Mouse (Mus musculus): Measurements from ENCODE around the gene Slc35b2. TPM values are rescaled to one million over a fixed set of nuclear protein-coding genes. Genes with fewer than 3 reads are reported as not detected.

Gene Slc35b2
- polyA plus RNA-seq, 1 experiment from 2014 or later: 91.5 TPM

GRCm38 (mm10) chr17:45557998-45558862 is 5.4 kb upstream of the Slc35b2 start:
- Histone ChIP-seq H3K4me2 (ENCODE audit: low read length) (no peak overlapping the region), H3K4me1 (replicated peaks; ENCODE audit: control insufficient read depth, insufficient read depth, low read length) (peaks cover 8% of the 10 kb centered on the region), H3K27me3 (replicated peaks; ENCODE audit: control insufficient read depth, insufficient read depth, low read length) (peaks cover 6% of the 10 kb centered on the region; the same call in 1 of the 2 replicates), H3K27ac (ENCODE audit: low read length) (no peak overlapping the region), H3K9ac (replicated peaks; ENCODE audit: low read depth, low read length) (no peak overlapping the region), H3K36me3 (ENCODE audit: control insufficient read depth, insufficient read depth) (no peaks in the 10 kb centered on the region), H3K4me3 (replicated peaks; ENCODE audit: low read length) (no peak overlapping the region), H3K9me3 (ENCODE audit: control insufficient read depth, low read length) (no peaks in the 10 kb centered on the region)
- ATAC-seq: no peak
- WGBS: 73% methylated on average over 15 of the region's 16 CpGs

- Histone ChIP-seq H3K9ac (replicated peaks; ENCODE audit: low read depth, low read length) (no peak overlapping the region), H3K9me3 (ENCODE audit: control insufficient read depth, low read length) (no peaks in the 10 kb centered on the region), H3K27me3 (replicated peaks; ENCODE audit: control insufficient read depth, insufficient read depth, low read length) (peaks cover 6% of the 10 kb centered on the region; the same call in 1 of the 2 replicates), H3K27ac (ENCODE audit: low read length) (no peak overlapping the region), H3K4me3 (replicated peaks; ENCODE audit: low read length) (no peak overlapping the region), H3K36me3 (ENCODE audit: control insufficient read depth, insufficient read depth) (no peaks in the 10 kb centered on the region), H3K4me1 (replicated peaks; ENCODE audit: control insufficient read depth, insufficient read depth, low read length) (peaks cover 14% of the 10 kb centered on the region), H3K4me2 (ENCODE audit: low read length) (no peak overlapping the region)
- no peak for ATAC-seq
- WGBS: 82% methylated on average over 15 of the region's 15 CpGs
Measured at GRCm38 (mm10) chr17:45559732-45560525, 3.7 kb upstream of the Slc35b2 start.

GRCm38 (mm10) chr17:45563216-45563615 is 458 bp upstream of the Slc35b2 start:
- H3K4me2 ChIP-seq (ENCODE audit: low read length): peak overlapping the region; percentile 60
- H3K27ac ChIP-seq (ENCODE audit: low read length): no peak overlapping the region
- no peaks in the 10 kb centered on the region for H3K27me3 ChIP-seq (replicated peaks; ENCODE audit: control insufficient read depth, insufficient read depth, low read length)
- 83% methylated on average over 12 of the region's 12 CpGs for WGBS
- peaks cover 16% of the 10 kb centered on the region for H3K36me3 ChIP-seq (ENCODE audit: control insufficient read depth, insufficient read depth)
- H3K4me1 ChIP-seq (replicated peaks; ENCODE audit: control insufficient read depth, insufficient read depth, low read length): peaks cover 15% of the 10 kb centered on the region
- no peak overlapping the region for H3K9ac ChIP-seq (replicated peaks; ENCODE audit: low read depth, low read length)
- no peaks in the 10 kb centered on the region for H3K9me3 ChIP-seq (ENCODE audit: control insufficient read depth, low read length)
- ATAC-seq: no peak
- H3K4me3 ChIP-seq (replicated peaks; ENCODE audit: low read length): no peak overlapping the region

- WGBS: 7% methylated on average over 18 of the region's 18 CpGs
- H3K4me3 ChIP-seq (replicated peaks; ENCODE audit: low read length): peak overlapping the region; percentile 77
- ATAC-seq: no peak
- peak overlapping the region; percentile 60 for H3K4me2 ChIP-seq (ENCODE audit: low read length)
- no peaks in the 10 kb centered on the region for H3K27me3 ChIP-seq (replicated peaks; ENCODE audit: control insufficient read depth, insufficient read depth, low read length)
- H3K9me3 ChIP-seq (ENCODE audit: control insufficient read depth, low read length): no peaks in the 10 kb centered on the region
- peaks cover 30% of the 10 kb centered on the region for H3K36me3 ChIP-seq (ENCODE audit: control insufficient read depth, insufficient read depth)
- H3K4me1 ChIP-seq (replicated peaks; ENCODE audit: control insufficient read depth, insufficient read depth, low read length): peaks cover 15% of the 10 kb centered on the region
- peak overlapping the region; percentile 85 for H3K27ac ChIP-seq (ENCODE audit: low read length)
- peak overlapping the region; percentile 93 for H3K9ac ChIP-seq (replicated peaks; ENCODE audit: low read depth, low read length)
Measured at GRCm38 (mm10) chr17:45564531-45565084, 934 bp downstream of the Slc35b2 start.

GRCm38 (mm10) chr17:45565103-45565502 is 1.4 kb downstream of the Slc35b2 start:
- no peaks in the 10 kb centered on the region for H3K9me3 ChIP-seq (ENCODE audit: control insufficient read depth, low read length)
- peaks cover 15% of the 10 kb centered on the region for H3K4me1 ChIP-seq (replicated peaks; ENCODE audit: control insufficient read depth, insufficient read depth, low read length)
- H3K4me2 ChIP-seq (ENCODE audit: low read length): peak overlapping the region; percentile 60
- H3K36me3 ChIP-seq (ENCODE audit: control insufficient read depth, insufficient read depth): peaks cover 35% of the 10 kb centered on the region
- H3K4me3 ChIP-seq (replicated peaks; ENCODE audit: low read length): peak overlapping the region; percentile 77
- peak overlapping the region; percentile 93 for H3K9ac ChIP-seq (replicated peaks; ENCODE audit: low read depth, low read length)
- no peak for ATAC-seq
- H3K27ac ChIP-seq (ENCODE audit: low read length): no peak overlapping the region
- H3K27me3 ChIP-seq (replicated peaks; ENCODE audit: control insufficient read depth, insufficient read depth, low read length): no peaks in the 10 kb centered on the region
- 92% methylated on average over 11 of the region's 11 CpGs for WGBS

- ATAC-seq: no peak
- H3K9me3 ChIP-seq (ENCODE audit: control insufficient read depth, low read length): no peaks in the 10 kb centered on the region
- no peak overlapping the region for H3K4me3 ChIP-seq (replicated peaks; ENCODE audit: low read length)
- 77% methylated on average over 1 of the region's 1 CpGs for WGBS
- no peaks in the 10 kb centered on the region for H3K27me3 ChIP-seq (replicated peaks; ENCODE audit: control insufficient read depth, insufficient read depth, low read length)
- peaks cover 17% of the 10 kb centered on the region for H3K4me1 ChIP-seq (replicated peaks; ENCODE audit: control insufficient read depth, insufficient read depth, low read length)
- H3K4me2 ChIP-seq (ENCODE audit: low read length): no peak overlapping the region
- H3K27ac ChIP-seq (ENCODE audit: low read length): no peak overlapping the region
- H3K9ac ChIP-seq (replicated peaks; ENCODE audit: low read depth, low read length): no peak overlapping the region
- H3K36me3 ChIP-seq (ENCODE audit: control insufficient read depth, insufficient read depth): peaks cover 43% of the 10 kb centered on the region
Measured at GRCm38 (mm10) chr17:45566031-45566359, 2.3 kb downstream of the Slc35b2 start.

GRCm38 (mm10) chr17:45566360-45567161 is 2.9 kb downstream of the Slc35b2 start:
- ATAC-seq: no peak
- Histone ChIP-seq H3K27ac (ENCODE audit: low read length) (no peak overlapping the region), H3K9me3 (ENCODE audit: control insufficient read depth, low read length) (no peaks in the 10 kb centered on the region), H3K4me1 (replicated peaks; ENCODE audit: control insufficient read depth, insufficient read depth, low read length) (peaks cover 22% of the 10 kb centered on the region), H3K4me2 (ENCODE audit: low read length) (no peak overlapping the region), H3K9ac (replicated peaks; ENCODE audit: low read depth, low read length) (no peak overlapping the region), H3K4me3 (replicated peaks; ENCODE audit: low read length) (no peak overlapping the region), H3K36me3 (ENCODE audit: control insufficient read depth, insufficient read depth) (peaks cover 49% of the 10 kb centered on the region), H3K27me3 (replicated peaks; ENCODE audit: control insufficient read depth, insufficient read depth, low read length) (no peaks in the 10 kb centered on the region)
- 63% methylated on average over 18 of the region's 18 CpGs for WGBS

GRCm38 (mm10) chr17:45567162-45567601 is 3.5 kb downstream of the Slc35b2 start:
- Histone ChIP-seq H3K9me3 (ENCODE audit: control insufficient read depth, low read length) (no peaks in the 10 kb centered on the region), H3K9ac (replicated peaks; ENCODE audit: low read depth, low read length) (no peak overlapping the region), H3K27me3 (replicated peaks; ENCODE audit: control insufficient read depth, insufficient read depth, low read length) (no peaks in the 10 kb centered on the region), H3K4me1 (replicated peaks; ENCODE audit: control insufficient read depth, insufficient read depth, low read length) (peaks cover 26% of the 10 kb centered on the region), H3K4me2 (ENCODE audit: low read length) (no peak overlapping the region), H3K36me3 (ENCODE audit: control insufficient read depth, insufficient read depth) (peaks cover 49% of the 10 kb centered on the region), H3K27ac (ENCODE audit: low read length) (no peak overlapping the region), H3K4me3 (replicated peaks; ENCODE audit: low read length) (no peak overlapping the region)
- ATAC-seq: no peak
- 22% methylated on average over 4 of the region's 4 CpGs for WGBS
